Mouse (Mus musculus) liver, embryonic 13.5 days (tissue): ENCODE measurements around the gene Mphosph8. TPM values are rescaled to one million over a fixed set of nuclear protein-coding genes. Genes with fewer than 3 reads are reported as not detected.
A peak's percentile ranks its signal among the peaks of the same experiment; 100 is the strongest.

ENCODE experiments used
- ATAC-seq: fragments of 200-750 bp; cut with Nextera tagmentation; 2 replicates; pipeline ENCODE4 v1.8.0; 2017; ENCODE audit warnings: low read depth, mild to moderate bottlenecking, moderate number of reproducible peaks, moderate library complexity
- DNase-seq: peaks from one replicate; pipeline ENCODE4 v3.0.0; 2022
- H3K27ac ChIP-seq: fragments of 300-500 bp; sonication (generic); 2 replicates; pipeline ENCODE4 v1.5.1; 2015; ENCODE audit warnings: moderate library complexity, mild to moderate bottlenecking, inconsistent platforms
- H3K27me3 ChIP-seq: fragments of 300-500 bp; sonication (generic); 2 replicates; pipeline ENCODE4 v1.6.1; 2015; ENCODE audit warnings: mild to moderate bottlenecking, inconsistent platforms
- H3K36me3 ChIP-seq: fragments of 300-500 bp; sonication (generic); 2 replicates; pipeline ENCODE4 v1.6.1; 2015; ENCODE audit warnings: mild to moderate bottlenecking, inconsistent platforms
- H3K4me1 ChIP-seq: fragments of 300-500 bp; sonication (generic); replicated peaks from 2 replicates; pipeline ENCODE4 v1.6.1; 2015; ENCODE audit warnings: inconsistent platforms
- H3K4me2 ChIP-seq: fragments of 300-500 bp; sonication (generic); 2 replicates; pipeline ENCODE4 v1.6.1; 2015; ENCODE audit warnings: inconsistent platforms, mild to moderate bottlenecking, moderate library complexity
- H3K4me3 ChIP-seq: fragments of 300-500 bp; sonication (generic); replicated peaks from 2 replicates; pipeline ENCODE4 v1.5.1; 2015; ENCODE audit warnings: mild to moderate bottlenecking, inconsistent platforms
- H3K9ac ChIP-seq: fragments of 300-500 bp; sonication (generic); 2 replicates; pipeline ENCODE4 v1.6.1; 2015; ENCODE audit warnings: mild to moderate bottlenecking, inconsistent platforms
- H3K9me3 ChIP-seq: fragments of 300-500 bp; sonication (generic); replicated peaks from 2 replicates; pipeline ENCODE4 v1.6.1; 2016; ENCODE audit warnings: inconsistent platforms
- WGBS: fragments of 180-500 bp; shearing (Covaris S2); methylation state at CpG from one replicate; pipeline ENCODE4 v1.1.7; 2015; ENCODE audit not compliant: insufficient replicate concordance; 5-methylcytosine and 5-hydroxymethylcytosine counted together
- polyA plus RNA-seq: library from polyadenylated mRNA; unstranded; fragments of >200 nt; fragmentation: Nextera tagmentation; extraction: Ambion mirVana; gene quantifications from 2 replicates; pipeline ENCODE4 v1.2.1, GENCODE M21; 2015

Gene Mphosph8
- polyA plus RNA-seq, 1 experiment from 2014 or later: 15.4 TPM

GRCm38 (mm10) chr14:56689116-56689515 is 21.1 kb downstream of the Mphosph8 start:
- Histone ChIP-seq H3K4me1 (no peaks in the 10 kb centered on the region), H3K4me3 (no peak overlapping the region), H3K4me2 (no peak overlapping the region), H3K9ac (no peak overlapping the region), H3K9me3 (no peaks in the 10 kb centered on the region), H3K36me3 (peaks cover 86% of the 10 kb centered on the region), H3K27me3 (no peaks in the 10 kb centered on the region), H3K27ac (no peak overlapping the region)
- 63% methylated on average over 1 of the region's 1 CpGs for WGBS
- DNase-seq: no peak
- ATAC-seq: no peak

- H3K27me3 ChIP-seq: no peaks in the 10 kb centered on the region
- DNase-seq: no peak
- no peak overlapping the region for H3K9ac ChIP-seq
- no peaks in the 10 kb centered on the region for H3K9me3 ChIP-seq
- 79% methylated on average over 1 of the region's 1 CpGs for WGBS
- no peak overlapping the region for H3K4me2 ChIP-seq
- H3K4me1 ChIP-seq: no peaks in the 10 kb centered on the region
- peaks cover 87% of the 10 kb centered on the region for H3K36me3 ChIP-seq
- no peak overlapping the region for H3K27ac ChIP-seq
- H3K4me3 ChIP-seq: no peak overlapping the region
- ATAC-seq: no peak
Measured at GRCm38 (mm10) chr14:56689766-56690165, 21.7 kb downstream of the Mphosph8 start.

- peaks cover 97% of the 10 kb centered on the region for H3K36me3 ChIP-seq
- H3K27ac ChIP-seq: no peak overlapping the region
- ATAC-seq (no peak), DNase-seq (no peak)
- no peak overlapping the region for H3K4me2 ChIP-seq
- H3K4me1 ChIP-seq: no peaks in the 10 kb centered on the region
- no peaks in the 10 kb centered on the region for H3K9me3 ChIP-seq
- no peak overlapping the region for H3K9ac ChIP-seq
- 43% methylated on average over 3 of the region's 3 CpGs for WGBS
- no peak overlapping the region for H3K4me3 ChIP-seq
- H3K27me3 ChIP-seq: no peaks in the 10 kb centered on the region
Measured at GRCm38 (mm10) chr14:56695495-56695894, 27.4 kb downstream of the Mphosph8 start.

- peaks cover 2% of the 10 kb centered on the region; the same call in 1 of the 2 replicates for H3K4me1 ChIP-seq
- no peaks in the 10 kb centered on the region for H3K27me3 ChIP-seq
- H3K36me3 ChIP-seq: peaks cover 79% of the 10 kb centered on the region
- H3K9ac ChIP-seq: no peak overlapping the region
- ATAC-seq (no peak), DNase-seq (no peak)
- H3K4me3 ChIP-seq: no peak overlapping the region
- no peak overlapping the region for H3K27ac ChIP-seq
- H3K9me3 ChIP-seq: no peaks in the 10 kb centered on the region
- 88% methylated on average over 5 of the region's 5 CpGs for WGBS
- no peak overlapping the region for H3K4me2 ChIP-seq
Measured at GRCm38 (mm10) chr14:56697836-56698235, 29.8 kb downstream of the Mphosph8 start.

GRCm38 (mm10) chr14:56702644-56703043 is 34.6 kb downstream of the Mphosph8 start:
- H3K4me1 ChIP-seq: peaks cover 31% of the 10 kb centered on the region
- H3K27ac ChIP-seq: peak overlapping the region; percentile 21; the same call in 1 of the 2 replicates
- H3K9me3 ChIP-seq: no peaks in the 10 kb centered on the region
- 21% methylated on average over 4 of the region's 4 CpGs for WGBS
- H3K4me2 ChIP-seq: no peak overlapping the region
- ATAC-seq (peak; percentile 87), DNase-seq (peak; percentile 38)
- no peak overlapping the region for H3K4me3 ChIP-seq
- H3K27me3 ChIP-seq: no peaks in the 10 kb centered on the region
- no peak overlapping the region for H3K9ac ChIP-seq
- H3K36me3 ChIP-seq: peaks cover 38% of the 10 kb centered on the region

- no peak overlapping the region for H3K4me3 ChIP-seq
- no peak overlapping the region for H3K4me2 ChIP-seq
- no peaks in the 10 kb centered on the region for H3K9me3 ChIP-seq
- H3K9ac ChIP-seq: no peak overlapping the region
- no peak for ATAC-seq
- H3K27ac ChIP-seq: no peak overlapping the region
- no peak for DNase-seq
- no peaks in the 10 kb centered on the region for H3K27me3 ChIP-seq
- WGBS: 75% methylated on average over 4 of the region's 4 CpGs
- H3K4me1 ChIP-seq: peaks cover 31% of the 10 kb centered on the region
- peaks cover 19% of the 10 kb centered on the region for H3K36me3 ChIP-seq
Measured at GRCm38 (mm10) chr14:56705687-56706086, 37.6 kb downstream of the Mphosph8 start.

- H3K9me3 ChIP-seq: no peaks in the 10 kb centered on the region
- H3K27ac ChIP-seq: no peak overlapping the region
- no peak for DNase-seq
- H3K9ac ChIP-seq: no peak overlapping the region
- no peaks in the 10 kb centered on the region for H3K4me1 ChIP-seq
- no peak for ATAC-seq
- H3K4me2 ChIP-seq: no peak overlapping the region
- no peaks in the 10 kb centered on the region for H3K27me3 ChIP-seq
- 17% methylated on average over 1 of the region's 1 CpGs for WGBS
- peaks cover 17% of the 10 kb centered on the region for H3K36me3 ChIP-seq
- no peak overlapping the region for H3K4me3 ChIP-seq
Measured at GRCm38 (mm10) chr14:56726493-56726892, 58.4 kb downstream of the Mphosph8 start.

GRCm38 (mm10) chr14:56740175-56740574 is 72.1 kb downstream of the Mphosph8 start:
- Histone ChIP-seq H3K4me2 (no peak overlapping the region), H3K27ac (no peak overlapping the region), H3K36me3 (peaks cover 35% of the 10 kb centered on the region), H3K9ac (no peak overlapping the region), H3K4me1 (no peaks in the 10 kb centered on the region), H3K4me3 (no peak overlapping the region), H3K27me3 (no peaks in the 10 kb centered on the region), H3K9me3 (no peaks in the 10 kb centered on the region)
- ATAC-seq: 0 out of 2 replicates have a peak, but pooled peaks have one; percentile 59
- WGBS: 76% methylated on average over 1 of the region's 1 CpGs
- peak; percentile 5 for DNase-seq

Other genes starting within 250 kb of the Mphosph8 start
- 4.1 and 5.3 TPM in 2 replicates for gene Cenpj, start 92.8 kb upstream of the Mphosph8 start, polyA plus RNA-seq
- gene Parp4, start 92.6 kb upstream of the Mphosph8 start, polyA plus RNA-seq: 1.5 and 2.0 TPM in 2 replicates
- gene Pspc1, start 110.1 kb downstream of the Mphosph8 start, polyA plus RNA-seq: 13.6 and 15.9 TPM in 2 replicates
- gene Zmym5, start 143.5 kb downstream of the Mphosph8 start, polyA plus RNA-seq: 9.1 and 10.7 TPM in 2 replicates
- gene Zmym2, start 218.4 kb downstream of the Mphosph8 start, polyA plus RNA-seq: 6.4 and 11.6 TPM in 2 replicates